Mouse (Mus musculus): ENCODE results near the gene Slamf1. TPM values are rescaled to one million over a fixed set of nuclear protein-coding genes. Genes with fewer than 3 reads are reported as not detected.
"Not testable (repeated sequence)": the region's sequence is repeated elsewhere in the genome, so short reads cannot be mapped to it uniquely, and the experiment has no call there.

Gene Slamf1
- total RNA-seq, 2 experiments from 2014 or later: 3.6 TPM; not detected in 1

DNA sequence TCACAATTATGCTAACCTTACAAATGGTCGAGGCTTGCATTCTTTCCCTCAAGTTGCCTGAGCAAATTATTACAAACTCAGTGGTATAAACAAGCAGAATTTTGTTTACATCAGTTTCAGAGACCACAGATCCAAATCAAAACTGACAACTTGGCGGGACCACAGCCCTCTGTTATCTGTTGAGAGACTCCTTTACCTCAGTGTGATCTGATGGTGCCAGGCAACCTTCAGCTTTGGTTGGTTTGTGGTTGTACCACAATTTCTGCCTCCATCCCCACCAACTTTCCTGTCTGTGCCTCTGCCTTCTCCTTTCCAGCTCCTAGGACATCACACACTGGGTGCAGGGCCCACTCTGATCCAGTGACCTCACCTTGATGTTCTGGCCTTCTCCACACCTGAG lies 29.3 kb downstream of the Slamf1 start:
- ATAC-seq (replicated peaks; ENCODE audit: low FRiP score, poor library complexity, severe bottlenecking): no peak

DNA sequence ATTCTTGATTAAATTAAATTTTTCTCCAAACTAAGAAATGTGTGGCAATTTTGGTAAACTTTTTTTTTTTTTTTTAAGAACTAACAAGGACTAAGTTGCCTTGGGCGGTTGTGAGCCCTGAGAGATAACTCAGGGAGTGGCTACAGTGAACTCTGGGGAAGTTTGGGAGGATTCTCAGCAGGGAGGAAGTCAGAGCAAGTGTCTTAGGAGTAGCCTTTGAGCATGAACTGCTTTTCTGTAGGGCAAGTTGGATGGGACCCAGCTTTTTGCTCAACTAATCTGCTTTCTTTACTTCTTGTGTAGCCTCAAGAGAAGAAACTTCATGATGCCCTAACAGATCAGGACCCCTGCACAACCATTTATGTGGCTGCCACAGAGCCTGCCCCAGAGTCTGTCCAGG lies 30.9 kb downstream of the Slamf1 start:
- ATAC-seq (replicated peaks; ENCODE audit: low FRiP score, poor library complexity, severe bottlenecking): no peak

DNA sequence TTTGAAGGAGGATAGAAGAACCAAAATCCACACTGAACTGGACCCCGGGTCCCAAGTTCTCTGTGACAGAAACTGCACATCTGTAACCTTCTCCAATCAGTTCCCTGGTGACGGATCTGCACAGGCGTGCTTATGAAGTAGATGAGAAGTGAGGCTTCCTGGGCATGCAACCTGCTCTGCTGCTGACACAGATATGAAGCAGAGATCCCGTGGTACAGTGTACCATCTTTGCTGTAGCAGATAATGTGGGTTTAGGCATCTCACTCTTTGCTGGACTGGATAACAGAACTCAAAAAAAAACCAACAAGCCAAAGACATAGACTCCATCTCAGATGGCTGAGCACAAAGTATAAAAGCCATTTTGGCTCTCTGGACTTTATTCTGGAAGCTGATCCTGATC lies 32.7 kb downstream of the Slamf1 start:
- no peak for ATAC-seq (replicated peaks; ENCODE audit: low FRiP score, poor library complexity, severe bottlenecking)

- not testable (repeated sequence) for ATAC-seq (replicated peaks; ENCODE audit: low FRiP score, poor library complexity, severe bottlenecking)
Observed at GRCm38 (mm10) chr1:171811048-171811447, 44.1 kb downstream of the Slamf1 start.

GRCm38 (mm10) chr1:171815545-171816439 lies 48.9 kb downstream of the Slamf1 start:
- no peak for ATAC-seq (replicated peaks; ENCODE audit: low FRiP score, poor library complexity, severe bottlenecking)

DNA sequence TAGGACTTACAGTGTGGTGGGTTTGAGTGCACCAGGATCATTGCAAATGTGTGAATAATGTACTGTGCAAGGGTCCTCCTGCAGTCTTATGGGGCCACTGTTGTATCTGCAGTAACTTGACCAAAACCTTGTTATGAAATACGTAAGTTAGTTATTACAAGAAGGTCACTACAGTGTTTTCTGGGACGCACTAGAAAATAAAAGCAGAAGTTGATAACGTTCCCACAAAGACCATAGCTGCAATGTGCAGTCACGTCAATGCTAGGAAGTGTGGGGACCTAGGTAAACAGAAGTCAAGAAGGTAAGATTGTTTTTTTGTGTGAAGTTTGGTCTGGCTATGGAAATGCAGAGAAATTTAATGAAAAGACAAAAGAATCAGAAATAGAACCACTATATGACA lies 50.1 kb downstream of the Slamf1 start:
- no peak for ATAC-seq (replicated peaks; ENCODE audit: low FRiP score, poor library complexity, severe bottlenecking)

- ATAC-seq (replicated peaks; ENCODE audit: low FRiP score, poor library complexity, severe bottlenecking): no peak
Observed at GRCm38 (mm10) chr1:171821331-171821730, 54.4 kb downstream of the Slamf1 start.

DNA sequence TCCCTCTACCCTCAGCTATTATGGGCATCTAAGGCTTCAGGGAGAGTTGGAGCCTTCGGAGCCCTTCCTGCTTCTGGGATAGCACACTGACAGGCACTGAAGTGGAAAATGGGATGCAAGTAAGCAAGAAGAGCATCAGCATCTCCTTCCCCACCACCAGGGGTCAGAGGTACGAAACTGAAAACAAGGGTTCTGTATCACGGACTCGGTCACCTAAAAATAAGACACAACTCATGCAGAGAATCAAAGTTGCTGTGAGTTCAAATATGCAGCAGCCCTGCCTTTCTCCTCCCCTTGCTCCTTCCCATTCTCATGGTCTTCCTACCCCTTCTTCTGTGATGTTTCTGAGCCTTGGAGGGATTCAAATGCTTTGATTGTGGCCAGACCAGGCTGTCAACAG lies 58.5 kb downstream of the Slamf1 start:
- ATAC-seq (replicated peaks; ENCODE audit: low FRiP score, poor library complexity, severe bottlenecking): no peak

GRCm38 (mm10) chr1:171826164-171826563 lies 59.2 kb downstream of the Slamf1 start:
- ATAC-seq (replicated peaks; ENCODE audit: low FRiP score, poor library complexity, severe bottlenecking): no peak

GRCm38 (mm10) chr1:171827674-171828073 lies 60.7 kb downstream of the Slamf1 start:
- ATAC-seq (replicated peaks; ENCODE audit: low FRiP score, poor library complexity, severe bottlenecking): no peak

DNA sequence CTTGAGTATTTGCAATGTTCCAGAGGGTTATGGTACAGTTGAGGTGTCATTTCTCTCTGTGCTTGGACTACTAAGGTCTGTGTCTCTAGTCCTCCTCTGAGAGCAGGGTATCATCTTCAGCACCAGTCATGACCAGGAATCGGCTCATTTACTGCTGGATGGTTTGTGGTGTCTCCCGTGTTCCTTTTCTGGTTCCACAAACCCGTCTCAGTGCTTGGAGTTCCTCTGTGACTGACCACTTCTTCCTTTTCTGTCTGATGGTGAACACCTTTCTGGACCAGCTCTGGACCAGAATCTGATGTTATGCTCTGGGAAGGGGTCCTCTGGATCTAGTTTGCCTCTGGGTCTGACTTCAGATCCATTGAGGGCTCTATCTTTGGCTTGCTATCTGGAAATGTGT lies 72.6 kb downstream of the Slamf1 start, which contains the start of gene Cd84:
TSS of gene Cd84 (plus strand) at position 210 of the 400 bp plus-strand sequence.
- no peak for ATAC-seq (replicated peaks; ENCODE audit: low FRiP score, poor library complexity, severe bottlenecking)

GRCm38 (mm10) chr1:171840450-171841023 lies 73.6 kb downstream of the Slamf1 start:
- no peak for ATAC-seq (replicated peaks; ENCODE audit: low FRiP score, poor library complexity, severe bottlenecking)

GRCm38 (mm10) chr1:171845035-171845754 lies 78.3 kb downstream of the Slamf1 start:
- no peak for ATAC-seq (replicated peaks; ENCODE audit: low FRiP score, poor library complexity, severe bottlenecking)

- ATAC-seq (replicated peaks; ENCODE audit: low FRiP score, poor library complexity, severe bottlenecking): no peak
Observed at GRCm38 (mm10) chr1:171848201-171848600, 81.3 kb downstream of the Slamf1 start.

DNA sequence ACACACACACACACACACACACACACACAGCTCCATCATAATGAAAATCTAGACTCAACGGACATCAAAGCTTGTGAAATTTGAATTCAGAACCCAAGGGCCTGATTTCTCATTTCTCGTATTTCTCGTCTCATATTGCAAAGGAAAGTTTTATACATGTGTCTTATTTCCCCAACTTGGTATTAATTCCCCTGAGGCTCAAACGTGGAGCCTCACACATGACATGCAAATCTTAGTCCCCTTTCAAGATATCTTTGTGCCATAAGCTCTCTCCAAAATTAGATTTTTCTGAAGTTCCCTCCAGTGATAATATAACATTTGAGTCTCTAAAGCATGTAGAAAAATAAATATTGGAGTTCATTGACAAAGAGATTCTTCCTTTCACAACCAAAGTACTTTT lies 81.8 kb downstream of the Slamf1 start:
- no peak for ATAC-seq (replicated peaks; ENCODE audit: low FRiP score, poor library complexity, severe bottlenecking)

DNA sequence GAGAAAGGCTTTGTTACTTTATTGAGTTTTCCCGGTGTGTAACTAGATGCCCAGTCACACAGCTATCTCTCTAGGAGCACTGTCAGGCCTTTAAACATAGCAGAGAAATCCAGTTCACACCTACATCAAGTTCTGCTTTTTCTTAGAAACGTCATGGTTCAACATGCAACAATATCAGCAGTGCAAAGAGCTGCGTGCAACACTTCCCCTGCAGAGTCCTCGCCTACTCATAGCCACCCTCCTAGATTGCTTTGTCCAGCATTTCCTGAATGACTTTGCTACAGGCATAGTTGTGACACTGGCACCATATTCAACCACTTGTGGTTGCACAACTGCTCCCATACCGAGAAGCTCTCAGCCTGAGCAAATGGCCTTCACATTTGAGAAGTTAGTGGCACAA lies 82.5 kb downstream of the Slamf1 start:
- ATAC-seq (replicated peaks; ENCODE audit: low FRiP score, poor library complexity, severe bottlenecking): no peak

Other genes starting within 250 kb of the Slamf1 start
- gene Itln1, start 231.8 kb upstream of the Slamf1 start, total RNA-seq (2015; ENCODE audit: low replicate concordance): not detected in 2 replicates
- not detected in 2 replicates for gene Itln1, start 231.8 kb upstream of the Slamf1 start, total RNA-seq (2017; ENCODE audit: low replicate concordance)
- 1.8 and 4.6 TPM in 2 replicates for gene Cd244a, start 207.9 kb upstream of the Slamf1 start, total RNA-seq (2015; ENCODE audit: low replicate concordance)
- 2.2 TPM in 1 of 2 replicates, not detected in the other for gene Cd244a, start 207.9 kb upstream of the Slamf1 start, total RNA-seq (2017; ENCODE audit: low replicate concordance)
- gene Ly9, start 159.7 kb upstream of the Slamf1 start, total RNA-seq (2015; ENCODE audit: low replicate concordance): 9.2 and 14.4 TPM in 2 replicates
- 6.7 and 15.0 TPM in 2 replicates for gene Ly9, start 159.7 kb upstream of the Slamf1 start, total RNA-seq (2017; ENCODE audit: low replicate concordance)
- 6.8 and 7.5 TPM in 2 replicates for gene Slamf7, start 114.1 kb upstream of the Slamf1 start, total RNA-seq (2015; ENCODE audit: low replicate concordance)
- gene Slamf7, start 114.1 kb upstream of the Slamf1 start, total RNA-seq (2017; ENCODE audit: low replicate concordance): 4.7 and 16.6 TPM in 2 replicates
- gene Cd48, start 85.1 kb upstream of the Slamf1 start, total RNA-seq (2015; ENCODE audit: low replicate concordance): 36.5 and 53.0 TPM in 2 replicates
- gene Cd48, start 85.1 kb upstream of the Slamf1 start, total RNA-seq (2017; ENCODE audit: low replicate concordance): 15.0 and 22.4 TPM in 2 replicates
- gene Cd84, start 72.6 kb downstream of the Slamf1 start, total RNA-seq (2015; ENCODE audit: low replicate concordance): 11.2 and 28.1 TPM in 2 replicates
- 22.3 and 28.9 TPM in 2 replicates for gene Cd84, start 72.6 kb downstream of the Slamf1 start, total RNA-seq (2017; ENCODE audit: low replicate concordance)
- gene Gm10521, start 128.5 kb downstream of the Slamf1 start, total RNA-seq (2015; ENCODE audit: low replicate concordance): 3.6 and 4.2 TPM in 2 replicates
- 0.51 TPM in 1 of 2 replicates, not detected in the other for gene Gm10521, start 128.5 kb downstream of the Slamf1 start, total RNA-seq (2017; ENCODE audit: low replicate concordance)
- 5.4 and 8.3 TPM in 2 replicates for gene Slamf6, start 150.4 kb downstream of the Slamf1 start, total RNA-seq (2015; ENCODE audit: low replicate concordance)
- gene Slamf6, start 150.4 kb downstream of the Slamf1 start, total RNA-seq (2017; ENCODE audit: low replicate concordance): 10.4 and 10.7 TPM in 2 replicates